In genomic region chr19:21037448-21038077, GRCm38 (mm10) we compare ENCODE assay signal across 9 mouse cellular contexts.
DNase-seq lines count a peak whose midpoint lies in the region; ATAC-seq and TF ChIP-seq lines count a peak whose summit lies in the region.
"Had no signal": no experiment of that assay in that cellular context is flagged by ENCODE, and none has a peak within 500 bp of the region (broad histone marks: within the 10 kb centered on the region; RNA-seq: fewer than 3 reads in every experiment).

No protein-coding gene starts in this region.

- no peaks in the 10 kb centered on the region for H3K9me3 ChIP-seq in heart, postnatal 0 days (replicated peaks; ENCODE audit: control insufficient read depth, low read length)
- H3K9me3 ChIP-seq in heart, embryonic 12.5 days (replicated peaks): no peaks in the 10 kb centered on the region; the same call in 1 of the 2 replicates
- H3K9me3 ChIP-seq in ES-Bruce4 (replicated peaks; ENCODE audit: control insufficient read depth, insufficient read depth, low read length, poor library complexity, severe bottlenecking): no peaks in the 10 kb centered on the region
- no peaks in the 10 kb centered on the region for H3K9me3 ChIP-seq in hindbrain, embryonic 11.5 days (ENCODE audit: control insufficient read depth, low read length)
- no peaks in the 10 kb centered on the region for H3K9me3 ChIP-seq in limb, embryonic 14.5 days (ENCODE audit: control insufficient read depth, low read length)
- H3K9me3 ChIP-seq: lung, embryonic 15.5 days had no signal

- no peak overlapping the region for H3K9ac ChIP-seq in heart, postnatal 0 days (replicated peaks; ENCODE audit: low read depth, low read length)
- no peak overlapping the region for H3K9ac ChIP-seq in heart, embryonic 12.5 days
- no peak overlapping the region for H3K9ac ChIP-seq in ES-Bruce4 (ENCODE audit: low read depth, poor library complexity, severe bottlenecking)
- H3K9ac ChIP-seq in hindbrain, embryonic 11.5 days (ENCODE audit: low read depth, low read length): no peak overlapping the region
- H3K9ac ChIP-seq in limb, embryonic 14.5 days (ENCODE audit: low read depth, low read length, severe bottlenecking): no peak overlapping the region
- H3K9ac ChIP-seq: lung, embryonic 15.5 days had no signal

- ATAC-seq in heart, postnatal 0 days (ENCODE audit: insufficient read depth, low read depth): 0 out of 2 replicates have a peak, but pooled peaks have one; percentile 17
- no peak for ATAC-seq in heart, embryonic 12.5 days (ENCODE audit: insufficient number of reproducible peaks, low FRiP score)
- peak; percentile 48 for ATAC-seq in hindbrain, embryonic 11.5 days (ENCODE audit: low FRiP score)
- peak; percentile 41; the same call in 1 of the 2 replicates for ATAC-seq in limb, embryonic 14.5 days (ENCODE audit: low FRiP score, low read depth)

- H3K79me2 ChIP-seq in myocyte (ENCODE audit: control insufficient read depth, insufficient read depth): no peaks in the 10 kb centered on the region

- no peak for TF ChIP-seq EP300 in heart, postnatal 0 days (IDR thresholded peaks at IDR 0.05; ENCODE audit: low read depth)
- TF ChIP-seq EP300 in ES-Bruce4 (IDR thresholded peaks at IDR 0.05; ENCODE audit: insufficient read depth, low read depth, low read length): no peak

- peak; percentile 50 for DNase-seq in heart, postnatal 0 days (ENCODE audit: low spot score)
- DNase-seq in cerebellum, postnatal 14 days: peak; percentile 70 to 79
- DNase-seq in hindbrain, embryonic 11.5 days (ENCODE audit: low spot score): peak; percentile 79
- DNase-seq in limb, embryonic 14.5 days (ENCODE audit: low spot score): peak; percentile 67
- no peak for DNase-seq in right cerebral cortex, postnatal 14 days

- no peak for TF ChIP-seq POLR2A in ES-Bruce4 (IDR thresholded peaks at IDR 0.05; ENCODE audit: insufficient read depth, low read length)
- no peak for TF ChIP-seq POLR2A in limb, embryonic 14.5 days (IDR thresholded peaks at IDR 0.05; ENCODE audit: borderline replicate concordance, extremely low read depth, insufficient read depth, insufficient read length)
- TF ChIP-seq POLR2A in myocyte (IDR thresholded peaks at IDR 0.05; ENCODE audit: insufficient read length, low read depth): no peak

- H3ac ChIP-seq in myocyte (ENCODE audit: control insufficient read depth, insufficient read length): no peak overlapping the region

- no peaks in the 10 kb centered on the region for H3K36me3 ChIP-seq in heart, postnatal 0 days (replicated peaks; ENCODE audit: control insufficient read depth, insufficient read depth, low read length)
- no peaks in the 10 kb centered on the region for H3K36me3 ChIP-seq in heart, embryonic 12.5 days
- no peaks in the 10 kb centered on the region for H3K36me3 ChIP-seq in ES-Bruce4 (ENCODE audit: control insufficient read depth, insufficient read depth, low read length, poor library complexity, severe bottlenecking)
- H3K36me3 ChIP-seq in hindbrain, embryonic 11.5 days (ENCODE audit: control insufficient read depth, insufficient read depth, low read length): no peaks in the 10 kb centered on the region
- no peaks in the 10 kb centered on the region for H3K36me3 ChIP-seq in limb, embryonic 14.5 days (ENCODE audit: control insufficient read depth, insufficient read depth, low read length)
- no peaks in the 10 kb centered on the region for H3K36me3 ChIP-seq in myocyte (ENCODE audit: control insufficient read depth, insufficient read depth)
- H3K36me3 ChIP-seq: lung, embryonic 15.5 days had no signal

- no peak overlapping the region for H3K4me3 ChIP-seq in heart, postnatal 0 days (ENCODE audit: low read depth, low read length)
- no peak overlapping the region for H3K4me3 ChIP-seq in heart, embryonic 12.5 days
- no peak overlapping the region for H3K4me3 ChIP-seq in ES-Bruce4 (ENCODE audit: low read depth, low read length)
- no peak overlapping the region for H3K4me3 ChIP-seq in hindbrain, embryonic 11.5 days (ENCODE audit: low read depth, low read length)
- H3K4me3 ChIP-seq in limb, embryonic 14.5 days (replicated peaks; ENCODE audit: low read length): no peak overlapping the region
- H3K4me3 ChIP-seq in myocyte: no peak overlapping the region
- H3K4me3 ChIP-seq: lung, embryonic 15.5 days had no signal

- peak; percentile 68 for TF ChIP-seq CTCF in heart, postnatal 0 days (IDR thresholded peaks at IDR 0.05; ENCODE audit: low read depth)
- TF ChIP-seq CTCF in ES-Bruce4 (IDR thresholded peaks at IDR 0.05; ENCODE audit: low read depth, low read length): peak; percentile 69

- no peak overlapping the region; the same call in 1 of the 2 replicates for H3K4me2 ChIP-seq in heart, postnatal 0 days (ENCODE audit: low read depth, low read length)
- H3K4me2 ChIP-seq in heart, embryonic 12.5 days: no peak overlapping the region
- no peak overlapping the region for H3K4me2 ChIP-seq in hindbrain, embryonic 11.5 days (replicated peaks; ENCODE audit: low read depth, low read length)
- H3K4me2 ChIP-seq in limb, embryonic 14.5 days (replicated peaks; ENCODE audit: low read depth, low read length, severe bottlenecking): no peak overlapping the region
- peak overlapping the region; percentile 0 for H3K4me2 ChIP-seq in myocyte (ENCODE audit: low read depth)
- H3K4me2 ChIP-seq: lung, embryonic 15.5 days had no signal

- WGBS in heart, postnatal 0 days: 38% methylated on average over 10 of the region's 10 CpGs
- WGBS in heart, embryonic 12.5 days: 42% methylated on average over 10 of the region's 10 CpGs
- WGBS in hindbrain, embryonic 11.5 days: 50% methylated on average over 10 of the region's 10 CpGs
- WGBS in limb, embryonic 14.5 days: 47% methylated on average over 10 of the region's 10 CpGs

- no peaks in the 10 kb centered on the region for H3K27me3 ChIP-seq in heart, postnatal 0 days (ENCODE audit: control insufficient read depth, insufficient read depth, low read length)
- no peaks in the 10 kb centered on the region for H3K27me3 ChIP-seq in heart, embryonic 12.5 days (replicated peaks)
- H3K27me3 ChIP-seq in ES-Bruce4 (ENCODE audit: control insufficient read depth, insufficient read depth, low read length, poor library complexity, severe bottlenecking) (no peaks in the 10 kb centered on the region), myocyte (ENCODE audit: control insufficient read depth, insufficient read depth, insufficient read length) (no peaks in the 10 kb centered on the region)
- H3K27me3 ChIP-seq in hindbrain, embryonic 11.5 days (ENCODE audit: control insufficient read depth, insufficient read depth, low read length): no peaks in the 10 kb centered on the region
- no peaks in the 10 kb centered on the region for H3K27me3 ChIP-seq in limb, embryonic 14.5 days (ENCODE audit: control insufficient read depth, insufficient read depth, low read length)
- H3K27me3 ChIP-seq: lung, embryonic 15.5 days had no signal

- H3K4me1 ChIP-seq in heart, postnatal 0 days (ENCODE audit: control insufficient read depth, insufficient read depth): 0 out of 2 replicates have a peak, but pooled peaks cover 5% of the 10 kb centered on the region
- peaks cover 6% of the 10 kb centered on the region for H3K4me1 ChIP-seq in heart, embryonic 12.5 days (replicated peaks)
- H3K4me1 ChIP-seq in ES-Bruce4 (ENCODE audit: control insufficient read depth, insufficient read depth, low read length): peaks cover 4% of the 10 kb centered on the region
- no peaks in the 10 kb centered on the region for H3K4me1 ChIP-seq in hindbrain, embryonic 11.5 days (replicated peaks; ENCODE audit: control insufficient read depth, insufficient read depth, low read length)
- H3K4me1 ChIP-seq in limb, embryonic 14.5 days (ENCODE audit: control insufficient read depth, insufficient read depth, low read length): 0 out of 2 replicates have a peak, but pooled peaks cover 2% of the 10 kb centered on the region
- H3K4me1 ChIP-seq: lung, embryonic 15.5 days had no signal

- no peak overlapping the region for H3K27ac ChIP-seq in heart, postnatal 0 days (ENCODE audit: low read depth)
- no peak overlapping the region for H3K27ac ChIP-seq in heart, embryonic 12.5 days (ENCODE audit: poor library complexity, severe bottlenecking)
- no peak overlapping the region for H3K27ac ChIP-seq in ES-Bruce4 (ENCODE audit: insufficient read depth, low read length)
- H3K27ac ChIP-seq in hindbrain, embryonic 11.5 days (ENCODE audit: low read depth, low read length): no peak overlapping the region
- no peak overlapping the region for H3K27ac ChIP-seq in limb, embryonic 14.5 days (replicated peaks; ENCODE audit: low read depth, low read length)

TF ChIP-seq in myocyte, 11 proteins besides CTCF, POLR2A, EP300 and RAD21:
- TF ChIP-seq CEBPB (IDR thresholded peaks at IDR 0.05; ENCODE audit: insufficient read depth, poor library complexity, severe bottlenecking) (peak; percentile 95), MYOG (IDR thresholded peaks at IDR 0.05; ENCODE audit: control insufficient read depth in 1 of 3, insufficient read depth in 1 of 3, insufficient read length in 2 of 3, low read depth in 2 of 3) (peak in 1 of 3 experiments; percentile 36), POLR2AphosphoS2 (IDR thresholded peaks at IDR 0.05; ENCODE audit: insufficient read length, low read depth) (no peak)
